28 mouse cellular contexts compared by ENCODE assay signal in the genomic region with DNA sequence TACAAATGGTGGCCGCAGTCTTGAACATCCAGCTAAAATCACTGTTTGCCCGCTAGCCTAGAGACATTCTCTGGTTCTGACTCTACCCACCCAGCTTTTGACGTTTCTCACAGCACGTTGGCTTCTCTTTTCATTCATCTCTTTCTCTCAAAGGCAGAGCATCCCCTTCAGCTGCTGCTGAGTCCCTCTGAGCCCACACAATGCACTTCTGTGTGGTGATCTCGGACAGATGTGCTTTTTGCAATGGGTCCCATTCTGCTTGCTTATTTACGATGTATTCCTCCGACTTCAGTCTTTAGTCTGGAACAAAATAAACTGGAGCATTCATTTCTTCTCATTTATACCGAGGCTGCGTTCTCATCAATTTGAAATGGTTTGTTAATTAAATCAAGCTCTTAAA.
DNase-seq lines count a peak whose midpoint lies in the region; ATAC-seq lines count a peak whose summit lies in the region.
"Had no signal": no experiment of that assay in that cellular context is flagged by ENCODE, and none has a peak within 500 bp of the region (broad histone marks: within the 10 kb centered on the region; RNA-seq: fewer than 3 reads in every experiment).

No protein-coding gene starts in this region.

- 56% methylated on average over 9 of the region's 9 CpGs for WGBS in midbrain, embryonic 16.5 days
- WGBS in midbrain, embryonic 11.5 days = 66% methylated on average over 9 of the region's 9 CpGs
- WGBS in neural tube, embryonic 12.5 days = 21% methylated on average over 9 of the region's 9 CpGs
- 12% methylated on average over 9 of the region's 9 CpGs for WGBS in neural tube, embryonic 15.5 days
- 12% methylated on average over 9 of the region's 9 CpGs for WGBS in neural tube, embryonic 14.5 days

- H3K4me3 ChIP-seq in midbrain, embryonic 16.5 days (ENCODE audit: low read depth, low read length) = no peak overlapping the region
- no peak overlapping the region for H3K4me3 ChIP-seq in midbrain, embryonic 11.5 days (ENCODE audit: low read depth, low read length)
- no peak overlapping the region for H3K4me3 ChIP-seq in neural tube, embryonic 12.5 days
- H3K4me3 ChIP-seq in neural tube, embryonic 15.5 days (replicated peaks) = no peak overlapping the region
- H3K4me3 ChIP-seq in neural tube, embryonic 14.5 days (ENCODE audit: low read depth, low read length) = no peak overlapping the region
- H3K4me3 ChIP-seq: embryonic facial prominence, embryonic 12.5 days; embryonic facial prominence, embryonic 15.5 days; gastrocnemius, adult 2 months; heart, embryonic 12.5 days; heart, embryonic 15.5 days had no signal

- no peak for ATAC-seq in midbrain, embryonic 16.5 days
- no peak for ATAC-seq in midbrain, embryonic 11.5 days (ENCODE audit: low FRiP score)
- peak; percentile 87 for ATAC-seq in neural tube, embryonic 12.5 days (ENCODE audit: low FRiP score, low read depth)
- ATAC-seq in neural tube, embryonic 15.5 days (ENCODE audit: low FRiP score) = no peak
- peak; percentile 61 for ATAC-seq in neural tube, embryonic 14.5 days (ENCODE audit: low read depth)
- ATAC-seq: forebrain, embryonic 14.5 days; forebrain, postnatal 0 days; Patski had no signal

- no peaks in the 10 kb centered on the region for H3K9me3 ChIP-seq in midbrain, embryonic 16.5 days (replicated peaks; ENCODE audit: control insufficient read depth, low read length, poor library complexity, severe bottlenecking)
- H3K9me3 ChIP-seq in midbrain, embryonic 11.5 days (ENCODE audit: control insufficient read depth, low read length) = no peaks in the 10 kb centered on the region
- no peaks in the 10 kb centered on the region for H3K9me3 ChIP-seq in neural tube, embryonic 12.5 days
- no peaks in the 10 kb centered on the region for H3K9me3 ChIP-seq in neural tube, embryonic 15.5 days (replicated peaks)
- no peaks in the 10 kb centered on the region for H3K9me3 ChIP-seq in neural tube, embryonic 14.5 days (ENCODE audit: control insufficient read depth, low read length)
- H3K9me3 ChIP-seq: embryonic facial prominence, embryonic 12.5 days; embryonic facial prominence, embryonic 15.5 days; G1E; heart, embryonic 12.5 days; heart, embryonic 15.5 days had no signal

- no peaks in the 10 kb centered on the region for H3K27me3 ChIP-seq in midbrain, embryonic 16.5 days (ENCODE audit: control insufficient read depth, insufficient read depth, low read depth, low read length)
- no peaks in the 10 kb centered on the region for H3K27me3 ChIP-seq in midbrain, embryonic 11.5 days (ENCODE audit: control insufficient read depth, insufficient read depth, low read length)
- no peaks in the 10 kb centered on the region for H3K27me3 ChIP-seq in neural tube, embryonic 12.5 days (replicated peaks)
- H3K27me3 ChIP-seq in neural tube, embryonic 15.5 days (replicated peaks) = no peaks in the 10 kb centered on the region
- no peaks in the 10 kb centered on the region for H3K27me3 ChIP-seq in neural tube, embryonic 14.5 days (ENCODE audit: control insufficient read depth, insufficient read depth, low read length)
- H3K27me3 ChIP-seq: CH12.LX; embryonic facial prominence, embryonic 12.5 days; embryonic facial prominence, embryonic 15.5 days; heart, embryonic 12.5 days; heart, embryonic 15.5 days; Patski had no signal

- no peak for DNase-seq in midbrain, embryonic 11.5 days (ENCODE audit: low spot score, missing footprints)
- peak; percentile 3 for DNase-seq in brain, embryonic 18.5 days (ENCODE audit: low read depth, low spot score)
- DNase-seq in embryo, embryonic 10 days (ENCODE audit: low spot score) = no peak
- DNase-seq: adrenal gland, postnatal 10 days; adrenal gland, postnatal 36 days; B cell, adult 2 months; cerebellum, adult 18-20 months; cerebellum, adult 9-10 months; cerebellum, postnatal 14 days; forebrain, postnatal 0 days; gastrocnemius, adult 2 months; gastrocnemius, postnatal 14 days; heart, adult 18-20 months; heart, postnatal 10 days; heart, postnatal 36 days had no signal

- no peak overlapping the region for H3K4me2 ChIP-seq in midbrain, embryonic 16.5 days (ENCODE audit: low read length)
- no peak overlapping the region for H3K4me2 ChIP-seq in midbrain, embryonic 11.5 days
- H3K4me2 ChIP-seq in neural tube, embryonic 12.5 days (replicated peaks) = no peak overlapping the region
- no peak overlapping the region for H3K4me2 ChIP-seq in neural tube, embryonic 15.5 days
- H3K4me2 ChIP-seq in neural tube, embryonic 14.5 days (ENCODE audit: low read depth, low read length) = no peak overlapping the region
- H3K4me2 ChIP-seq: embryonic facial prominence, embryonic 12.5 days; embryonic facial prominence, embryonic 15.5 days; heart, embryonic 12.5 days; heart, embryonic 15.5 days; hindbrain, embryonic 14.5 days had no signal

- 0 out of 2 replicates have a peak overlapping the region, but pooled peaks have one; percentile 12 for H3K9ac ChIP-seq in midbrain, embryonic 16.5 days (ENCODE audit: low read depth, low read length)
- no peak overlapping the region for H3K9ac ChIP-seq in midbrain, embryonic 11.5 days (ENCODE audit: low read length)
- H3K9ac ChIP-seq in neural tube, embryonic 12.5 days = no peak overlapping the region
- no peak overlapping the region for H3K9ac ChIP-seq in neural tube, embryonic 15.5 days (replicated peaks)
- H3K9ac ChIP-seq in neural tube, embryonic 14.5 days (replicated peaks; ENCODE audit: low read depth, low read length) = no peak overlapping the region
- H3K9ac ChIP-seq: embryonic facial prominence, embryonic 12.5 days; embryonic facial prominence, embryonic 15.5 days; forebrain, postnatal 0 days; heart, embryonic 12.5 days; heart, embryonic 15.5 days; hindbrain, embryonic 14.5 days had no signal

- no peak overlapping the region for H3K27ac ChIP-seq in midbrain, embryonic 16.5 days (ENCODE audit: low read length)
- H3K27ac ChIP-seq in midbrain, embryonic 11.5 days (ENCODE audit: low read depth, low read length) = no peak overlapping the region
- H3K27ac ChIP-seq in neural tube, embryonic 12.5 days = no peak overlapping the region
- H3K27ac ChIP-seq in neural tube, embryonic 15.5 days (replicated peaks) = no peak overlapping the region
- no peak overlapping the region for H3K27ac ChIP-seq in neural tube, embryonic 14.5 days (ENCODE audit: low read depth, low read length)
- H3K27ac ChIP-seq: embryonic facial prominence, embryonic 12.5 days; embryonic facial prominence, embryonic 15.5 days; gastrocnemius, adult 2 months; heart, embryonic 15.5 days; hindbrain, embryonic 14.5 days had no signal

- no peaks in the 10 kb centered on the region for H3K4me1 ChIP-seq in midbrain, embryonic 16.5 days (ENCODE audit: control insufficient read depth, insufficient read depth, low read length)
- no peaks in the 10 kb centered on the region for H3K4me1 ChIP-seq in midbrain, embryonic 11.5 days (ENCODE audit: control insufficient read depth, insufficient read depth, low read length)
- 0 out of 2 replicates have a peak, but pooled peaks cover 9% of the 10 kb centered on the region for H3K4me1 ChIP-seq in neural tube, embryonic 12.5 days
- H3K4me1 ChIP-seq in neural tube, embryonic 15.5 days = no peaks in the 10 kb centered on the region
- H3K4me1 ChIP-seq in neural tube, embryonic 14.5 days (ENCODE audit: control insufficient read depth, insufficient read depth, low read length) = no peaks in the 10 kb centered on the region
- H3K4me1 ChIP-seq: embryonic facial prominence, embryonic 12.5 days; embryonic facial prominence, embryonic 15.5 days; heart, embryonic 15.5 days had no signal

- no peaks in the 10 kb centered on the region for H3K36me3 ChIP-seq in midbrain, embryonic 16.5 days (ENCODE audit: control insufficient read depth, insufficient read depth, low read length)
- H3K36me3 ChIP-seq in midbrain, embryonic 11.5 days (ENCODE audit: control insufficient read depth, insufficient read depth, low read length) = no peaks in the 10 kb centered on the region
- no peaks in the 10 kb centered on the region for H3K36me3 ChIP-seq in neural tube, embryonic 12.5 days
- H3K36me3 ChIP-seq in neural tube, embryonic 15.5 days = no peaks in the 10 kb centered on the region
- H3K36me3 ChIP-seq in neural tube, embryonic 14.5 days (ENCODE audit: control insufficient read depth, insufficient read depth, low read length) = no peaks in the 10 kb centered on the region
- H3K36me3 ChIP-seq: embryonic facial prominence, embryonic 12.5 days; embryonic facial prominence, embryonic 15.5 days; G1E; heart, embryonic 12.5 days; heart, embryonic 15.5 days had no signal

Comparison
In these comparisons a context has a peak if more than half of its experiments do, and no peak if none do; other contexts are left out.
1. ATAC-seq: peak in neural tube, embryonic 12.5 days (single experiment) and neural tube, embryonic 14.5 days (single experiment); none in midbrain, embryonic 16.5 days (single experiment), midbrain, embryonic 11.5 days (single experiment) and neural tube, embryonic 15.5 days (single experiment).